Mouse (Mus musculus): Measurements from ENCODE around the gene Stat5b. TPM values are rescaled to one million over a fixed set of nuclear protein-coding genes. Genes with fewer than 3 reads are reported as not detected.

Stat5b gene
- polyA plus RNA-seq, 1 experiment: 14.5 TPM

DNA sequence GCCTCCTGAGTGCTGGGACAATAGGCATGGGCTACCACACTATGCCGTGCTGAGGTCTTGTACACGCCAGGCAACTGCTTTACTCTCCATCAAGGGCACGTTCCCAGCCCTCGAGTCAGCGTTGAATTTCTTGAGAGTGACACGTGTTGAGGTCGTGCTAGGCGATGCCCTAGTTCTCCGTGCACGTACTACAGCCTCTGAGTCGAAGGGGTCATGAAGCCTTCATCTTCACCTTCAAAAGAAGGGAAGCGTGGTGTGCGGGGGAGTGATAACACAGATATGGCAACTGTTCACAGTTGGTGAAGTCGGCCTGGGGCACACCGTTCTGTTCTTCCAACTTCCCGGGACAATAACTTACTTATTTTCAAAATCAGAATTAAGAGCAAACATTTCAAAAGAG lies 30.9 kb downstream of the Stat5b start:
- no peak overlapping the region for H3K4me3 ChIP-seq (replicated peaks; ENCODE audit: control insufficient read depth, low read depth, low read length)
- WGBS: 60% methylated on average over 16 of the region's 16 CpGs

GRCm38 (mm10) chr11:100819048-100819447 lies 31.5 kb downstream of the Stat5b start:
- H3K27ac ChIP-seq (ENCODE audit: control insufficient read depth, insufficient read depth, low read depth, low read length, poor library complexity): no peak overlapping the region
- no peak for TF ChIP-seq CTCF (IDR thresholded peaks at IDR 0.05; ENCODE audit: control insufficient read depth, insufficient read depth, low read length)
- TF ChIP-seq POLR2A (IDR thresholded peaks at IDR 0.05; ENCODE audit: borderline replicate concordance, control insufficient read depth, low read depth, low read length): no peak
- no peak overlapping the region for H3K4me3 ChIP-seq (replicated peaks; ENCODE audit: control insufficient read depth, low read depth, low read length)
- 51% methylated on average over 8 of the region's 8 CpGs for WGBS
- peaks cover 14% of the 10 kb centered on the region; the same call in 1 of the 2 replicates for H3K4me1 ChIP-seq (ENCODE audit: control insufficient read depth, insufficient read depth, low read length)

More for the DNA sequence above, 30.9 kb downstream of the Stat5b start:
- TF ChIP-seq CTCF (IDR thresholded peaks at IDR 0.05; ENCODE audit: control insufficient read depth, insufficient read depth, low read length) (no peak), POLR2A (IDR thresholded peaks at IDR 0.05; ENCODE audit: borderline replicate concordance, control insufficient read depth, low read depth, low read length) (no peak)
- H3K4me1 ChIP-seq (ENCODE audit: control insufficient read depth, insufficient read depth, low read length): peaks cover 14% of the 10 kb centered on the region; the same call in 1 of the 2 replicates
- H3K27ac ChIP-seq (ENCODE audit: control insufficient read depth, insufficient read depth, low read depth, low read length, poor library complexity): no peak overlapping the region

- WGBS: 57% methylated on average over 15 of the region's 15 CpGs
- peaks cover 14% of the 10 kb centered on the region; the same call in 1 of the 2 replicates for H3K4me1 ChIP-seq (ENCODE audit: control insufficient read depth, insufficient read depth, low read length)
- TF ChIP-seq POLR2A (IDR thresholded peaks at IDR 0.05; ENCODE audit: borderline replicate concordance, control insufficient read depth, low read depth, low read length): no peak
- no peak for TF ChIP-seq CTCF (IDR thresholded peaks at IDR 0.05; ENCODE audit: control insufficient read depth, insufficient read depth, low read length)
- no peak overlapping the region for H3K27ac ChIP-seq (ENCODE audit: control insufficient read depth, insufficient read depth, low read depth, low read length, poor library complexity)
- no peak overlapping the region for H3K4me3 ChIP-seq (replicated peaks; ENCODE audit: control insufficient read depth, low read depth, low read length)
These were observed 32.0 kb downstream of the Stat5b start for GRCm38 (mm10) chr11:100818359-100819012.

- no peak for TF ChIP-seq POLR2A (IDR thresholded peaks at IDR 0.05; ENCODE audit: borderline replicate concordance, control insufficient read depth, low read depth, low read length)
- TF ChIP-seq CTCF (IDR thresholded peaks at IDR 0.05; ENCODE audit: control insufficient read depth, insufficient read depth, low read length): no peak
- Histone ChIP-seq H3K4me3 (replicated peaks; ENCODE audit: control insufficient read depth, low read depth, low read length) (no peak overlapping the region), H3K4me1 (ENCODE audit: control insufficient read depth, insufficient read depth, low read length) (peaks cover 13% of the 10 kb centered on the region; the same call in 1 of the 2 replicates), H3K27ac (ENCODE audit: control insufficient read depth, insufficient read depth, low read depth, low read length, poor library complexity) (no peak overlapping the region)
- 79% methylated on average over 9 of the region's 9 CpGs for WGBS
These were observed 33.2 kb downstream of the Stat5b start for GRCm38 (mm10) chr11:100817311-100817710.

DNA sequence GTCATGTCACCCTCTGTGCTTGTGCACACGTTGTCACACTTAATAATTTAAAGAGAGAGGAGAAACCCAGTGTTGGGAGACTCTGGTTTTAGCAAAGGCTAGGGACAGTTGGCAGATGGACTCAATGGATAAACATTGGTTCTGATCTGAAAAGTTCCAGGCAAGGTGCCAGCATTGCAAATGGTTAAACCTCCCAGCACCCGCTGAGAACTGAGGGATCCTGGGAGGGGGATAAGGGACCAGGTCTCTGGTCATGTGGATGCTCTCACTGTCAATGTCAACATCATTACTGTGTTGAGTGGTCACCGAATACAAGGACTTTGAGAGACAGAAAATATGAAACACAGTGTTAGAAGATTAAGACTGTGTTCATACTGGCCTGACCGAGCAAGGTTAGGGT lies 33.7 kb downstream of the Stat5b start:
- H3K4me1 ChIP-seq (ENCODE audit: control insufficient read depth, insufficient read depth, low read length): peaks cover 13% of the 10 kb centered on the region; the same call in 1 of the 2 replicates
- no peak for TF ChIP-seq POLR2A (IDR thresholded peaks at IDR 0.05; ENCODE audit: borderline replicate concordance, control insufficient read depth, low read depth, low read length)
- TF ChIP-seq CTCF (IDR thresholded peaks at IDR 0.05; ENCODE audit: control insufficient read depth, insufficient read depth, low read length): no peak
- H3K4me3 ChIP-seq (replicated peaks; ENCODE audit: control insufficient read depth, low read depth, low read length): no peak overlapping the region
- no peak overlapping the region for H3K27ac ChIP-seq (ENCODE audit: control insufficient read depth, insufficient read depth, low read depth, low read length, poor library complexity)
- 65% methylated on average over 4 of the region's 4 CpGs for WGBS

DNA sequence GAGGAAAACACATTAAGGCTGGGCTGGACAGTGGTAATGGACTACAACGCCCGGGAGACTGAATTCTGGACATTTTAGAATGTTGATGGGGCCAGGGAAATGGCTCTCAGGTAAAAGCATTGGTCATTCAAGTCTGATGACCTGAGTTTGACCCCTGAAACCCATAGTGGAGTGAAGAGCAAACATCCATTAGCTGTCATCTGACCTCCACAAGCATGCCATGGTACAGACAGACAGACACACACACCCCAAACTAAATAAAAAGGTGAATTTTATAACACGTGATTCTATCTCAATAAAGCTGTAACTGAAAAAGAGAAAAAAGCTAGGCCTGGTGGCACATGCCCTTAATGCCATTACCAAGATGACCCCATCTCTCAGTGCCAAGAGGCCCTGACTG lies 34.2 kb downstream of the Stat5b start:
- 68% methylated on average over 3 of the region's 3 CpGs for WGBS
- no peak for TF ChIP-seq CTCF (IDR thresholded peaks at IDR 0.05; ENCODE audit: control insufficient read depth, insufficient read depth, low read length)
- no peak for TF ChIP-seq POLR2A (IDR thresholded peaks at IDR 0.05; ENCODE audit: borderline replicate concordance, control insufficient read depth, low read depth, low read length)
- no peak overlapping the region for H3K4me3 ChIP-seq (replicated peaks; ENCODE audit: control insufficient read depth, low read depth, low read length)
- H3K4me1 ChIP-seq (ENCODE audit: control insufficient read depth, insufficient read depth, low read length): peaks cover 11% of the 10 kb centered on the region; the same call in 1 of the 2 replicates
- H3K27ac ChIP-seq (ENCODE audit: control insufficient read depth, insufficient read depth, low read depth, low read length, poor library complexity): no peak overlapping the region

GRCm38 (mm10) chr11:100814498-100814897 lies 36.0 kb downstream of the Stat5b start:
- WGBS: 1% methylated on average over 13 of the region's 13 CpGs
- Histone ChIP-seq H3K4me1 (ENCODE audit: control insufficient read depth, insufficient read depth, low read length) (peaks cover 6% of the 10 kb centered on the region; the same call in 1 of the 2 replicates), H3K27ac (ENCODE audit: control insufficient read depth, insufficient read depth, low read depth, low read length, poor library complexity) (peak overlapping the region; percentile 64; the same call in 1 of the 2 replicates), H3K4me3 (replicated peaks; ENCODE audit: control insufficient read depth, low read depth, low read length) (peak overlapping the region; percentile 41)
- no peak for TF ChIP-seq POLR2A (IDR thresholded peaks at IDR 0.05; ENCODE audit: borderline replicate concordance, control insufficient read depth, low read depth, low read length)
- no peak for TF ChIP-seq CTCF (IDR thresholded peaks at IDR 0.05; ENCODE audit: control insufficient read depth, insufficient read depth, low read length)

DNA sequence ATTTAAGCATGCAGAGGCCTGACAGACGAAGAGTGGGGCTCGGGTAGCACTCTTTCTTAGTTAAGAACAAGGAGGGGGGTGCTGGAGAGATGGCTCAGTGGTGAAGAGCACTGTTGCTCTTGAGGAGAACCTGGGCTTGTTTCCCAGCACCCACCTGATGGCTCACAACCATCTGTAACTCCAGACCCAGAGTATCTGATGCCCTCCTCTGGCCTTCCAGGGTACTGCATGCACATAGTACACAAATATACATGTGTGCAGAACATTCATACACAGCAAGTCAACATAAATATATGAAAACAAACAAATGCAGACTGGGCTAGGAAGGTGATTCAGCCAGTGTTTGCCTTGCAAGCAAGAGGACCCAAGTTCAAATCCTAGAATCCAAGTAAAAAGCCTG lies 39.4 kb downstream of the Stat5b start:
- H3K27ac ChIP-seq (ENCODE audit: control insufficient read depth, insufficient read depth, low read depth, low read length, poor library complexity): no peak overlapping the region
- no peak overlapping the region for H3K4me3 ChIP-seq (replicated peaks; ENCODE audit: control insufficient read depth, low read depth, low read length)
- peaks cover 4% of the 10 kb centered on the region; the same call in 1 of the 2 replicates for H3K4me1 ChIP-seq (ENCODE audit: control insufficient read depth, insufficient read depth, low read length)
- 95% methylated on average over 2 of the region's 2 CpGs for WGBS
- TF ChIP-seq POLR2A (IDR thresholded peaks at IDR 0.05; ENCODE audit: borderline replicate concordance, control insufficient read depth, low read depth, low read length) (no peak), CTCF (IDR thresholded peaks at IDR 0.05; ENCODE audit: control insufficient read depth, insufficient read depth, low read length) (peak; percentile 12; the same call in 1 of the 2 replicates)
